Mouse (Mus musculus): ENCODE measurements at regions not wholly inside any gene's neighbourhood (a gene's known extent, or its start where the extent isn't known, plus 50 kb on each side); places are given as distances from the start of the nearest gene placed in this dataset.

DNA sequence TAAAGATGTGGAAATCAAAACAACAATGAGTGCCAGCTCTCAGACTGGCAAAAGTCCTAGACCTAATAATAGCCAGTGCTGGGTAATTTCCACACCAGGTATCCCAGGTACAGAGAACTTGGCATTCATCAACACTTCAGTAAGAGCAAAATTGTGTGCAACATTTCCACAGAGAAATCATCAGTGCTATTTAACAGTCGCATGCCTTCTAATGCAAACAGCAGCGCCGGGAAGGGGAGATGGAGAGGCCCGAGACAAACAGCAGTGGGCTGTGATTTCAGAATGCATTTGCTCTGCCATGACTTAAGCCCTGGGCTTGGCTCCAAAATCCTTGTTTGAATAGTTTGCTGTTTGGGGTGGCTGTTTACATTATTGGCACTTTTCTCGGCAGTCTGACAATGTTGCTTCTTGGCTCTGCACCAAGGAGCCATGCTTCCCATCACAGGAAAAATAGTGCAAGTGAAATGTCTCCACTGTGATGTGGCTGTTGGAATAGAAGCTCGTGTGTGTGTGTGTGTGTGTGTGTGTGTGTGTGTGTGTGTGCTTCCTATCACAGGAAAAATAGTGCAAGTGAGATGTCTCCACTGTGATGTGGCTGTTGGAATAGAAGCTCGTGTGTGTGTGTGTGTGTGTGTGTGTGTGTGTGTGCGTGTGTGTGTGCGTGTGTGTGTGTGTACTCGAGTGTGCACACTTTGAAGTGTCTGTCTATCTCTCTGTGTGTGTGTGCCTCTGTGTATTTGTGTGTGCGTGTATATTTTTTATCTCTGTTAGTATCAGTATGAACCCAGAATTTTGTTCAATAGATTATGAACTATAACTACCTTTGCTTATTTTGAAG lies 190.1 kb upstream of the Cdyl start:
- TF ChIP-seq NANOG (IDR thresholded peaks at IDR 0.05; ENCODE audit: borderline replicate concordance, low read length), result no peak
- TF ChIP-seq POU5F1 (IDR thresholded peaks at IDR 0.05; ENCODE audit: borderline replicate concordance, low read length), result no peak
- no peak for TF ChIP-seq CTCF (conservative IDR thresholded peaks at IDR 0.05; ENCODE audit: low read length)
- H3K36me3 ChIP-seq (ENCODE audit: insufficient read depth, low read length), result no peaks in the 10 kb centered on the region
- no peaks in the 10 kb centered on the region for H3K27me3 ChIP-seq (ENCODE audit: insufficient read depth, low read length)
- H3K4me1 ChIP-seq (replicated peaks; ENCODE audit: low read depth, low read length), result no peaks in the 10 kb centered on the region
- H3K9me3 ChIP-seq (ENCODE audit: low read length), result no peaks in the 10 kb centered on the region
- no peak overlapping the region for H3K4me3 ChIP-seq (replicated peaks; ENCODE audit: low read length)

GRCm38 (mm10) chr13:35478226-35478625 lies 181.4 kb upstream of the Cdyl start:
- Histone ChIP-seq H3K4me1 (replicated peaks; ENCODE audit: low read depth, low read length) (no peaks in the 10 kb centered on the region), H3K9me3 (ENCODE audit: low read length) (peaks cover 3% of the 10 kb centered on the region; the same call in 1 of the 2 replicates), H3K27me3 (ENCODE audit: insufficient read depth, low read length) (no peaks in the 10 kb centered on the region), H3K4me3 (replicated peaks; ENCODE audit: low read length) (no peak overlapping the region), H3K36me3 (ENCODE audit: insufficient read depth, low read length) (no peaks in the 10 kb centered on the region)
- no peak for TF ChIP-seq NANOG (IDR thresholded peaks at IDR 0.05; ENCODE audit: borderline replicate concordance, low read length)
- no peak for TF ChIP-seq CTCF (conservative IDR thresholded peaks at IDR 0.05; ENCODE audit: low read length)
- no peak for TF ChIP-seq POU5F1 (IDR thresholded peaks at IDR 0.05; ENCODE audit: borderline replicate concordance, low read length)

GRCm38 (mm10) chr13:35482340-35482739 lies 177.3 kb upstream of the Cdyl start:
- TF ChIP-seq CTCF (conservative IDR thresholded peaks at IDR 0.05; ENCODE audit: low read length) (no peak), NANOG (IDR thresholded peaks at IDR 0.05; ENCODE audit: borderline replicate concordance, low read length) (no peak), POU5F1 (IDR thresholded peaks at IDR 0.05; ENCODE audit: borderline replicate concordance, low read length) (no peak)
- no peak overlapping the region for H3K4me3 ChIP-seq (replicated peaks; ENCODE audit: low read length)
- H3K27me3 ChIP-seq (ENCODE audit: insufficient read depth, low read length), result no peaks in the 10 kb centered on the region
- no peaks in the 10 kb centered on the region for H3K4me1 ChIP-seq (replicated peaks; ENCODE audit: low read depth, low read length)
- H3K9me3 ChIP-seq (ENCODE audit: low read length), result peaks cover 13% of the 10 kb centered on the region; the same call in 1 of the 2 replicates
- H3K36me3 ChIP-seq (ENCODE audit: insufficient read depth, low read length), result no peaks in the 10 kb centered on the region

DNA sequence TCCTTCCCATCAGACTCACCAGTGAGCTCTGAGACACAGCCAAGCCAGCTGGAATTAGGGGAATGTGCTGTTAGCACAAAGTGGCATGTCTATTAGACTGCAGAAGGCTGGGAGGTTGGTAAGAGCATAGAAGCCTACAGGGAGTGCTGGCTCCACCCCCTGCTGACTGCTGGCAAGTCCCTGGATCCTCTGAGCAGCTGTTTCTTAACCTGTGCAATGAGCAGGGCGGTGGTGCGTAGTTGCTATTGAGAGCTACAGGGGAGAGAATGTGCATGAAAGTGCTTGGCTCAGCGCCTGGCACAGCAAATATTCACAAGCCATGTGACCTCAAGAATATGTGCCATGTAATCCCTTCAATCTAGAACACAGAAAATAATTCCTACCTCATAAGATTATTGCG lies 173.5 kb upstream of the Cdyl start:
- no peaks in the 10 kb centered on the region for H3K36me3 ChIP-seq (ENCODE audit: insufficient read depth, low read length)
- no peak overlapping the region for H3K4me3 ChIP-seq (replicated peaks; ENCODE audit: low read length)
- TF ChIP-seq POU5F1 (IDR thresholded peaks at IDR 0.05; ENCODE audit: borderline replicate concordance, low read length) (no peak), NANOG (IDR thresholded peaks at IDR 0.05; ENCODE audit: borderline replicate concordance, low read length) (no peak), CTCF (conservative IDR thresholded peaks at IDR 0.05; ENCODE audit: low read length) (no peak)
- H3K27me3 ChIP-seq (ENCODE audit: insufficient read depth, low read length), result no peaks in the 10 kb centered on the region
- no peaks in the 10 kb centered on the region for H3K4me1 ChIP-seq (replicated peaks; ENCODE audit: low read depth, low read length)
- peaks cover 20% of the 10 kb centered on the region for H3K9me3 ChIP-seq (ENCODE audit: low read length)

DNA sequence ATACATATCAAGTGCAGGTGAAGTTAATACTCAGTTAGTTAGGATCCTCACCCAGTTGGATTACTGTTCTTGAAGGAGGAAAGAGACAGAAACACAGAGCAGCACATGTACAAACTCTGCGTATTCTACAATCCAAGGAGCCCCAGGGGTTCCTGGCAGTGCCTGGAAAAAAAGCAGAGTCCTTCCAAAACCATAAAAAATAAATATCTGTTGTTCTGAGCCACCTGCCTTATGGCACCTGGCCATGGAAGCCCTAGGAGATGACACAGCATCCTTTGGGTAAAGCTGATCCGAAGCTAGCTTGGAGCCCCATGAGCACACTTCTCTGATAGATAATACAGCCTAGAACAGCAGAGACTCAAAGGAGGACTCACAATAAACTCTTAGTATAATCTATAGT lies 159.9 kb upstream of the Cdyl start:
- Histone ChIP-seq H3K4me1 (replicated peaks; ENCODE audit: low read depth, low read length) (no peaks in the 10 kb centered on the region), H3K9me3 (ENCODE audit: low read length) (peaks cover 16% of the 10 kb centered on the region), H3K27me3 (ENCODE audit: insufficient read depth, low read length) (0 out of 2 replicates have a peak, but pooled peaks cover 2% of the 10 kb centered on the region), H3K36me3 (ENCODE audit: insufficient read depth, low read length) (no peaks in the 10 kb centered on the region), H3K4me3 (replicated peaks; ENCODE audit: low read length) (no peak overlapping the region)
- TF ChIP-seq POU5F1 (IDR thresholded peaks at IDR 0.05; ENCODE audit: borderline replicate concordance, low read length), result no peak
- no peak for TF ChIP-seq NANOG (IDR thresholded peaks at IDR 0.05; ENCODE audit: borderline replicate concordance, low read length)
- TF ChIP-seq CTCF (conservative IDR thresholded peaks at IDR 0.05; ENCODE audit: low read length), result no peak

GRCm38 (mm10) chr13:35500891-35501290 lies 158.7 kb upstream of the Cdyl start:
- Histone ChIP-seq H3K9me3 (ENCODE audit: low read length) (peaks cover 7% of the 10 kb centered on the region), H3K4me1 (replicated peaks; ENCODE audit: low read depth, low read length) (no peaks in the 10 kb centered on the region), H3K27me3 (ENCODE audit: insufficient read depth, low read length) (peaks cover 2% of the 10 kb centered on the region; the same call in 1 of the 2 replicates), H3K4me3 (replicated peaks; ENCODE audit: low read length) (no peak overlapping the region), H3K36me3 (ENCODE audit: insufficient read depth, low read length) (no peaks in the 10 kb centered on the region)
- TF ChIP-seq CTCF (conservative IDR thresholded peaks at IDR 0.05; ENCODE audit: low read length) (no peak), POU5F1 (IDR thresholded peaks at IDR 0.05; ENCODE audit: borderline replicate concordance, low read length) (no peak), NANOG (IDR thresholded peaks at IDR 0.05; ENCODE audit: borderline replicate concordance, low read length) (no peak)

DNA sequence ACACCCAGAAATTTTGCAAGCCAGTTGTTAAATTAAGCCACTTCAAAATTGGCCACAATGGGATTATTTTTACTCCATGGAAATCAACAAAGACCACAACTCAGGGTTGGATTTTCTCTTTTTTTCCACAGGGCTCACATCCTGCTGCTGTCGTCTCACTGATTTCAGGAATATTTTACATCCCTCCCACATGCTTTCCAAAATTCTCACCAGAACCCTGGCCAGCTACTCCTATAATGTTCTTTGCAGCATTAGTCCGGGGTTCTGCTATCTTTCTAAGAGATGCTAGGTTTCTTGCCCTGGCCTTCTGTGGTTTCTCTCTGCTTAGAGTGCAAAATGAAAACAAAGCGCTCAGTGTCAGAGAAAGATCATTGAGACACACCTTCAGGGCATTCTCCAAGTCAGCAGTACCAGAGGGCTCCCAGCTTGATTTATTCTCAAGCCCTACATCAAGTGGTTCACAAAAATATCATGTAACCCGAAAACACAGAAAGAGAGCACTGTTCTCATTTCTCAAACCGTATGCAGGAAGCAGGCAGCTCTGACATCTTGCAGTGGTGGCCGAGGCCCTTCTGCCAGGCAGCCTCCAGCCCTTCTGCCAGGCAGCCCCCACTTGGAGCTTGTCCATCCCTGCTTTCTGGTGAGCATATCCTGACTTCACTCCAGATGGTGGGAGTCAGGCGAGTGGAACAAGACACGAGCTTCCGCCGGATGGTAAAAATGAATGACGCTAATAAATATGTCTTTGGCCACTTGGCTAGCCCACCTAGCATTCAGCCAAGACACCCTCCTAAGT lies 158.1 kb upstream of the Cdyl start:
- Histone ChIP-seq H3K36me3 (ENCODE audit: insufficient read depth, low read length) (no peaks in the 10 kb centered on the region), H3K27me3 (ENCODE audit: insufficient read depth, low read length) (peaks cover 2% of the 10 kb centered on the region; the same call in 1 of the 2 replicates), H3K9me3 (ENCODE audit: low read length) (peaks cover 7% of the 10 kb centered on the region), H3K4me3 (replicated peaks; ENCODE audit: low read length) (no peak overlapping the region), H3K4me1 (replicated peaks; ENCODE audit: low read depth, low read length) (no peaks in the 10 kb centered on the region)
- TF ChIP-seq CTCF (conservative IDR thresholded peaks at IDR 0.05; ENCODE audit: low read length), result no peak
- no peak for TF ChIP-seq NANOG (IDR thresholded peaks at IDR 0.05; ENCODE audit: borderline replicate concordance, low read length)
- TF ChIP-seq POU5F1 (IDR thresholded peaks at IDR 0.05; ENCODE audit: borderline replicate concordance, low read length), result no peak

DNA sequence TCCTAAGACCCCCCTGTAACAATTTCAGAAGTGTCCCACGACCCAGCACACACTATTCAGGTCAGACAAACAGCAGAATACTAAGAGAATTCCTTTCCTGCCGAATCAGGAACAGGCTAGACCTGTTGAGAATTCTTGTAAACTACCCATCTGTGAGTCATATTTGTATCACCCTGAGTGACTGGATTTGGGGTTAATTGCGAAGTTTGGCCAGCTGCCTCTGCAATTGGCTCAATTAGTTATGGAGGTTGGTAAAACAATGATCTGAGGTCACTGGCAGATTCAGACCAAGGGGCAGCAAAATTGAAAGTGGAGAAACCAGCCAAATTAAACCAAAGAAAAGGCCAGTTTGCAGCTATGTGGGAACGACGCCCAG lies 157.5 kb upstream of the Cdyl start:
- H3K4me1 ChIP-seq (replicated peaks; ENCODE audit: low read depth, low read length), result no peaks in the 10 kb centered on the region
- peaks cover 7% of the 10 kb centered on the region for H3K9me3 ChIP-seq (ENCODE audit: low read length)
- peaks cover 2% of the 10 kb centered on the region; the same call in 1 of the 2 replicates for H3K27me3 ChIP-seq (ENCODE audit: insufficient read depth, low read length)
- no peak for TF ChIP-seq NANOG (IDR thresholded peaks at IDR 0.05; ENCODE audit: borderline replicate concordance, low read length)
- TF ChIP-seq CTCF (conservative IDR thresholded peaks at IDR 0.05; ENCODE audit: low read length), result no peak
- TF ChIP-seq POU5F1 (IDR thresholded peaks at IDR 0.05; ENCODE audit: borderline replicate concordance, low read length), result no peak
- no peaks in the 10 kb centered on the region for H3K36me3 ChIP-seq (ENCODE audit: insufficient read depth, low read length)
- H3K4me3 ChIP-seq (replicated peaks; ENCODE audit: low read length), result no peak overlapping the region
